Mouse (Mus musculus) testis, postnatal 10 days (tissue): ENCODE measurements around the gene Kcnh6.

Experiments used
- DNase-seq: peaks from one replicate; pipeline ENCODE4 v3.0.0; 2021; ENCODE audit warnings: low spot score

Gene Kcnh6

DNA sequence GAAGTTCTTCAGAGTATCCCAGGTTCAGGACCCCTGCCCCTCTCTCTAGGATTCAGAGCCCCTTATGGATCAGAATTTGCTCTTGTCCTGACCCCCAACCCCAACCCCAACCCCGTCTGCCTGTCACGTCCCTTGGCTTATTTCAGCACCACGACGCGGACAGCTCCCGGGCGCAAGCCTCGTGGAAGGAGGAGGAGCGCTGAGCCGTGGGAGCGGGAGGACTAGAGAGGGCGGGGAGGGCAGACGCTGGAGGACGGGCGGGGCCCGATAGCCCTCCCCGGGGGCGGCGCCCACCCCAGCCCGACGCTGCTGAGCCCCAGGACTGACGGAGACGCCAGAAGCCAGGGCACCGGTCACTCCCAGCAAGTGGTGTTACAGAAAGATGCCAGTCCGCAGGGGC is at the start of gene Kcnh6:
Gene Kcnh6 (plus strand): TSS at position 304 of the 400 bp plus-strand sequence.
- DNase-seq: peak; percentile 90

DNA sequence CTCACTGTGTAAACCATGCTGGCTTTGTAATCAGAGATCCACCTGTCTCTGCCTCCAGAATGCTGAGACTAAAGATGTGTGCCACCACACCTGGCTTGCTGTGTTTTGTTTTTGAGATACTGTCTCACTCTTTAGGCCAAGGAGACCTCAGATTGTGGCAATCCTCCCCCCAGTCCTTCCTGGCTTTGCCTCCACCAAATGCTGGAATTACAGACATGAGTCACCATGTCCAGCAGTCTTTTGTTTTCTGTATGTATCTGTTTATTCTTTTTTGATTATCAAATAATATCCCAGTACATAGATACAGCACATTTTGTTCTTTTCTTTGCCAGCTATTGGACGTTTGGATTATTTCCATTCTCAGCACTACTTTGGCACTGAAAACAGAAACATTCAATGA is 49.4 kb upstream of the Kcnh6 start:
- no peak for DNase-seq

DNA sequence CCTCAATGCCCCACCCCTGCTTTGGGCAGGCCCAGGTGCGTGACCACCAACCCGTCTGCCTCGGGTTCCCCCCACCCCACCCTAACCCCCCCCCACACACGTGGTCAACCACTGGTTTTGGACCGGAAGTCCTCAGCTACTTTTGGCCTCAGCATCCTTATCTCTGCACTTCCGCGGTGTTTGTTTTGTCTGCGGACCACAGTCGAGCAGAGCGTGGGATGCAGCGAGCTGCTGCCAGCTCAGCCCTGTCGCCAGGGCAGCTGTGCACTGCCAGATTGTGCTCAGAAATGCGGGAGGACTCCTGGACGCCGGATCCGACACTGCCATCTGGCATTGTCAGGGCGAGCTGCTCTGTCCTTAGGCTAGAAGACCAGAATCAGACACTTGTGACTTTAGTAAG is 48.6 kb upstream of the Kcnh6 start:
- peak; percentile 64 for DNase-seq

DNA sequence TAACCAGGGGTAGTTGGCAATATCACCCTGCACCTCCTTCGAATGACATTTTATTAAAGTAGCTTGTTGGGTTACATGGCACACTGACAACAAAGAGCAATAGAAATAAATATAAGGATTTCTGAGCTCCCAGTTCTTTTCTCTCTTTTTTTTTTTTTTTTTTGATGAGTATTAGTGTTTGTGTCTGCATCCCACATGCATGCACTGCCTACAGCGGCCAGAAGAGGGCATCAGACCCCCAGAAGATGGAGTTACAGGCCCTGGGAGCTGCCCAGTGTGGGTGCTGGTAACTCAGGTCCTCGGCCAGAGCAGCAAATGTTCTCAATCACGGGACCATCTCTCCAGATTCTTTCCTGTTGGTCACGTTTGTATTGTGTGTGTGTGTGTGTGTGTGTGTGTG is 43.2 kb upstream of the Kcnh6 start:
- DNase-seq: no peak

DNA sequence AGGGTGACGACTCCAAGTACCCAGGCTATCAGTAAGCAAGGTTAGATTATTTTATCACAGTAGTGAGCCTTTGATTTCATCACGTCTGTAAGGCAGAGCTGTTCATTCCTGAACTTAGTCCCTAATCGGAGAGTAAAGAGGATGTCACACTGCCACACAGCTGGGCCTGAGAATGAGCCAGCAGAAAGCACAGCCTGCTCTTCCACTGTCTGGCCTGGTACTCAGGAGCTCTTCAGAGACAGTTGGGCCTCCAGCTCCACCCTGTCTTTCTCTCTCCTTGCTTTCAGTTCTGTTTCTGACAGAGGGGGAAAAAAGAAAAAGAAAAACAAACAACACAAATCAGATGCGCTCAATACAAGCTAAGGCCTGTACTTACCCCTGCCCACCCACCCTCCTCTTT is 41.6 kb upstream of the Kcnh6 start:
- DNase-seq: no peak

DNA sequence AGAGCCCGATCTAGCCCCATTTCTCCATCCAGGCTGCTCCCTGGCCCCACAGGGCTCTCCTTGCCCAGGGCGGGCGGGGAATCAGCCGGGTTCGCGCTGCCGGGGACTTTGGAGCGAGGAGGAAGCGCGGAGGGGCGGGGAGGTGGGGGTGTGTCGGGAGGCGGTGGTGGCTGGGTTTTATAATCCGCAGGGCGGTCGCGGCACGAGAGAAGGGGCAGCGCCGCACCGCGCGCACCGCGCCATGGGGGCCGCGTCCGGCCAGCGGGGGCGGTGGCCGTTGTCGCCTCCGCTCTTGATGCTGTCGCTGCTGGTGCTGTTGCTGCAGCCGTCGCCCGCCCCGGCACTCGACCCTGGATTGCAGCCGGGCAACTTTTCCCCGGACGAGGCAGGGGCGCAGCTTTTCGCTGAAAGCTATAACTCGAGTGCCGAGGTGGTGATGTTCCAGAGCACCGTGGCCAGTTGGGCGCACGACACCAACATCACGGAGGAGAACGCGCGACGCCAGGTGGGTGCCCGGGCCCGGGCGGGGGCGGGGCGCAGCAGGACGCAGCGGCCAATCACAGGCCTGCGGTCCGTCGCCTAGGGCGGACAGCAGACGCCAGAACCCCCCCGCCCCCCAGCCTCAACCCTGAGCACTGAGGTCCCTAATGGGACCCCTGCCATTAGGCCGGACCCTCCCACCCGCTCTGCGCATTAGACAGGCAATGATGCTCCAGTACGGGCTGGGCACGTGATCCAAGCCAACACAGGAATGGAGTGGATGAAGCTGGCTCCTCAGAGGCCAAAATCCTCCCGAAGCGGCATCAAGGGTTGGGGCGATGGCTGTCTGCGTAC is 40.0 kb upstream of the Kcnh6 start, which contains the start of gene Ace:
Gene Ace (plus strand): TSS at position 205 of the 834 bp plus-strand sequence.
- DNase-seq: peak; percentile 66

DNA sequence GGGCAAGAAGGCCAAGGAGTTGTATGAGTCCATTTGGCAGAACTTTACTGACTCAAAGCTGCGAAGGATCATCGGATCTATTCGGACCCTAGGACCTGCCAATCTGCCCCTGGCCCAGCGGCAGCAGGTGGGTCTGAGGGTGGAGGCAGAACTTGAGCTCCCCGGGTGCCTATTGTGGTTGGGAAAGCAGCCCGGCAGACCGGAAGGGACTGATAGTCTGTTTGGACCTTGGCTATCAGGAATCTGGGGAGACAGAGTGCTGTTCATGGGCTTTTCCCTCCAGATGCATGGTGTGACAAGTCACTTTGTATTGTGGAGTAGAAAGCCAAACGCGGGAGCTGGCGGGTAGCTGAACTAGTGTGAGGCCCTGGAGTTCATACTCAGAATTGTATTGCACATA is 39.0 kb upstream of the Kcnh6 start:
- peak; percentile 43 for DNase-seq

DNA sequence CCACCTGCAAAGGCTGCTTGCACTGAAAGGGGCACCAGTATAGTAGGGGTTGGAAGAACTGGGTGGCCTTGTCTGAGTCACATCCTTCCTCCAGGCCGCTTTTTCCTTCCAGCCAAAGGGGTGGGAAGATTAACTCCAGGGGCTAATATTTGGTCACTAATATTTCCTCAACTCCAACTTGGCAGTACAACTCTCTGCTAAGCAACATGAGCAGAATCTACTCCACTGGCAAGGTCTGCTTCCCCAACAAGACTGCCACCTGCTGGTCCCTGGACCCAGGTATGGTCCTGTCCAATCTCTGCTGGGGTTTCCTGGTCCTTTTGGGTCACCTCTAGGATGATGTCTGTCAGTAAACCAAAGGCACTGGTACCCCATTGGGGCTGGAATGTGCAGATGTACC is 38.4 kb upstream of the Kcnh6 start:
- peak; percentile 86 for DNase-seq

DNA sequence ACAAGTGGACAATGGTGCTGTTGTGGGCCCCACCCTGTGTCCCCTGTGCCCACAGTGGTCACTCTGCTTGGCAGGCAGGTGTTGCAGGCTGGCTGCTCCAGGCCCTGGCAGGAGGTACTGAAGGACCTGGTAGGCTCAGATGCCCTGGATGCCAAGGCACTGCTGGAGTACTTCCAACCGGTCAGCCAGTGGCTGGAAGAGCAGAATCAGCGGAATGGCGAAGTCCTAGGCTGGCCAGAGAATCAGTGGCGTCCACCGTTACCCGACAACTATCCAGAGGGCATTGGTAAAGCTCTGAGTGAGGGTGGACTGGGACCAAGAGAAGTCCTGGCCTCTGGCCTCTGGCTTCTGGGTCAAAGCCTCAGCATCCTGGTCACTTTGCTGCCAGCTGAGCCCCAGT is 33.3 kb upstream of the Kcnh6 start:
- no peak for DNase-seq

DNA sequence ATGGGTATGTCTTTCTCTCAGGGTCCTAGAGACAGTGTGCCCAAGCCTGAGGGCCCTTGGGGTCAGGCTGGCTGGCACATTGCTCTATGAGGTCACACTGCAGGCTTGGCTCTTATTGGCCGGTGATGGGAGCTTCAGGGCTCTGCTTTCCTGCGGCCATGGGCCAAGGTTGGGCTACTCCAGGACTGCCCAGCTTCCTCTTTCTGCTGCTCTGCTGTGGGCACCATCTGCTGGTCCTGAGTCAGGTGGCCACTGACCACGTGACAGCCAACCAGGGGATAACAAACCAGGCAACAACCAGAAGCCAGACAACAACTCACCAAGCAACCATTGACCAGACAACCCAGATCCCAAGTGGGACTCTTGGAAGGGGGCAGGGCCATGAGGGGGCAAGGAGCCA is 32.9 kb upstream of the Kcnh6 start:
- no peak for DNase-seq

DNA sequence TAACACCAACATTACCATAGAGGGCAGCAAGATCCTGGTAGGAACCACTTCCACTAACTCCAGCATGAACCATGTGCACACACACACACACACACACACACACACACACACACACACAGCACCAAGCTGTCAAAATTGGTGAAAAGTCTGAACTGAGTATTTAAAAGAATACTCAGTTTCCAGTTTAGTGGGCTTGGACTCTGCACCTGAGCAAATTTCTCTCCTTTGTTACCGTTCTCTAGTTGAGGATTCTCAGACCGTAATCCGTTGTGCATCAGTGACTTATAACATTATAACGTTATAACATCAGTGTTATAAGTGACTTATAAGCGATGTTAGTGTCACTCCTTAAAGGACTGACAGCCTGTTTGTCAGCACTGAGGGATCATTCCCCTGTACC is 32.3 kb upstream of the Kcnh6 start:
- no peak for DNase-seq

DNA sequence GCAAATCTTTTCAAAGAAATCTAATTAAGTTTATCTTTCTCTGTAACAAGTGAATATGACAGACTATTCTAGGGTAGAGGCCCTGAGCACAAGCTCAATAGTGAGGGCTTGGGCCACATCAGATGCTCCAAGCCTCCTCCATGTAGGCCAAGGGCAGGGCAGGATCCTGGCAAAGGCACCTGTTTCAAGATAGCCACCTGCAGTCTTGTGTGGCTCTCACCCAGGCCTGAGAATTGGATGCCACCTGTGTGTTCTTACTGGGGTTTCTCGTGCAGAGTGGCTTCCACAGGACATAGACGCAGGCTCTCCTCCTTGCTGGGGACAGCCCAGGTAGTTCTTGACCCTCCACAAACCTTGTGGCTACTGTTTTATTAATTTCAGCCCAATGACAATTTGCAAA is 29.7 kb upstream of the Kcnh6 start:
- DNase-seq: no peak

DNA sequence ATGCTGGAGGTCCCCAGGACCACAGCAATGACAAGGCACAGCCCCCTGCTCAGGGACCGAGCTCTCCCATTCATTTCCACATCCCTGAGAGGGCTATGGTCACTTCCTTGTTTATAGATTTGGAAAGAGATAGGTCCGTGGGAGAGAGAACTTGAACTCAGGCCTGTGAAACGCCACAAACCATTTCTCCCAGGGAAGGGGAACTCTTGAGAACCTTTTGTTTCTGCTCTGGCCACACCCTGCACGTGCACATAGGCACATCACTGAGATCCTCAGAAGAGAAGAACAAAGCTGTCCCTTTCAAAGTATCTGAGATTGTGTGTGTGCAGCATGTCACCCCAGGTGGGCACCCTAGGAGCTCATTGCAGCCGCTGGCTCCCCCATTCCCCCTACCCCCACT is 29.3 kb upstream of the Kcnh6 start:
- no peak for DNase-seq

DNA sequence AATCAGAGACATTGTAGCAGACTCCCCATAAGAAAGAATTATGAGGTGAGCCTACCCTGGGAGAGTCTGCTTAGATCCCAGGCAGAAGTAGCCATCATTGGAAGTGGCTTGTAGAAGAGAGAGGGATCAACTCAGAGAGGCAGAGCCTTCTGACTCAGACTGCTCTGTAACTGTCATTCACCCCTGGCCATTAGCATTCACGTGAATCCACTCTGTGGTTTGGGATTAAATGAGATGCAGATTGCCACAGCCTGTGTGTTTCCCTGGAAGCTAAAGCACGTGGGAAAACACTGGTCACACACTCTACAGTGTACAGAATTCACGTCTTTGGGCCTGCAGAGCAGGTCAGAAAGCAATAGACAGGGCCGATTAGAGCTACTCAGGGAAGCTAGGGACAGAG is 23.5 kb upstream of the Kcnh6 start:
- no peak for DNase-seq

DNA sequence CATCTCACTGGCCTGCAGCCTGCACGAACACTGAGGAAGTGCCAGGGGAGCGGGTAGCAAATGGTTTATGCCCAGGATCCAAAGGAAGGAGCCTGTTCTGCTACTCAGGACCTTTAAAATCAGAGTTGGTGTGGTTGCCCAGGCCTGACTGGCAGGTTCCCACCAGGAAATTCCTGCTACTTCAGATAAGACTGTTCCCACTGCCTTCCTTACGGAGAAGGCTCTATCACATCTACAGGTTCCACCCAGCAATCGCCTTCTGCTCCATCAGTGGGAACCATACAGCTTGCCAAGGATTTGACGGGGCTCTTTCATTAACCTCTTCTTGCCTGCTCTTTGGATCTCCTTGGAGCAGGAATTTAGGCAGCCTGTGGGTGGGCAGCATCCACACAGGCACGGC is 20.5 kb upstream of the Kcnh6 start:
- DNase-seq: no peak

DNA sequence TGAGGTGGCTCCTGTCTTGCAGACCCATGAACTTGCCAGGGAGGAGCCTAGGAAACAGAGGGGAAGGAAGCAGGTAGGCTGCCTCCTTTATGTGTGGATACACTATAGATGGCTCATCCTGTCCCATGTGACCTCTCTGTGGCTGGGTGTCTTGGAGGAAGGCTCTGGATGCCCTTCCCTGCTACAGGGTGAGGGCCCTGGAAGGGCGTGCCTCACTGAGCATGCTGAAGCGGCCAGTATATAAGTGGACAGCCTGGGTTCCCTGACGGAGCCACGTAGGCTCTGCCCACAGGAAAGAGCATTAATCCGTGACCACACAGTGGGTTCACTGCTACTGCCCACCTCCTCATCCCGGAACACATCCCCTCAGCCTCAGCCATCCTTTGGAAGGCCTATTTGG is 18.5 kb upstream of the Kcnh6 start:
- DNase-seq: no peak

DNA sequence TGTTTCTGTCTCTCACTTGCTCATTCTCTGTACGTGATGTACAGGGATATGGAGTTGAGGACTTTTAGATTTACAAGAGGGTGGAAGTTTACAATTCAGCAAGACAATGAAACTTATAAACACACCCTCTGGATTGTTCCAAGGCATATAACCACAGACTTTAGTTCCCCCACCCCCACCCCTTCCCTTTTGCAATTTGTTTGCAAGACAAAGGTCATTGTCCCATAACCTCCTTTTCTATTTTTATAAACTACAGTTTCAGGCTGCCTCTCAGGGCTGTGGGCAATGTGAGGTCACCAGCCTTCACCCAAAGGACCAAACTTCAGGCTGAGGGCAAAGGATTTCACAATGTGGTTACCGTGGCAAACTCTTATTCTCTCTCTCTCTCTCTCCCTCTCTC is 17.7 kb upstream of the Kcnh6 start:
- no peak for DNase-seq

DNA sequence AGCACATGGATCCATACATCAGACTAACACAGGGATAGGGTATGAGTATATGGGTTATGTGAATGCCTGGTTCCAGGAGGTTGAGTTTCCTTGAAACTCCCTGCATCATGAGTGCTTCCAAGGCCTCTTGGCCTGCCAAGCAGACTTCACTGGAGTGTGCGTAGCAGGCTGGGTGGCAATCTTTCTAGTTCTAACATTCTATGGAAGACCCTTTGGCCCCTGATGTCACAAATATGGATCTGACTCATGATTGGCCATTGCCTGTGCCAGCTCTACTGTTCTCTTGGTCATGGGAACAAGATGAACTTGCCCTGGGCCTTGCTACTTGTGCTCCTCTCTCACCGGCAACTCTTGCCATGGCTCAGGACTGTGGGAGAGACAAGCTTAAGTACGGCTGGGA is 13.5 kb upstream of the Kcnh6 start, which contains the start of gene Ace3:
Gene Ace3 (plus strand): TSS at position 301 of the 400 bp plus-strand sequence.
- no peak for DNase-seq

DNA sequence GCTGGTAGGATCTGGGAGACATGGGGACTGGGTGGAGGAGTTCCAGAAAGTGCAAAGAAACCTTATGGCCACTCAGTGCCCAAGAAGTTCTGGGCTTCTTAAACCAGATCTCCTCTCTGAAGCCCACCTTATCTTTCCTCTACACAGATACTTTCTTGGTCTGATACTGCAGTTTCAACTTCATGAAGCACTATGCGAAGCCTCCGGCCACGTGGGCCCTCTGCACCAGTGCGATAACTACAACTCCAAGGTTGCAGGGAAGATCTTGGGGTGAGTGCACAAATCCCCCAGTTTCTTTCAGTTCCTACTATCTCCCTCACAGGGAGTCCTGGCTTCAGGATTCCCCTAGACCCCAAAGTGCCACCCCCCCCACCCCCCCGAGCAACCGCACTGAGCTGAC is 7.9 kb upstream of the Kcnh6 start:
- no peak for DNase-seq

DNA sequence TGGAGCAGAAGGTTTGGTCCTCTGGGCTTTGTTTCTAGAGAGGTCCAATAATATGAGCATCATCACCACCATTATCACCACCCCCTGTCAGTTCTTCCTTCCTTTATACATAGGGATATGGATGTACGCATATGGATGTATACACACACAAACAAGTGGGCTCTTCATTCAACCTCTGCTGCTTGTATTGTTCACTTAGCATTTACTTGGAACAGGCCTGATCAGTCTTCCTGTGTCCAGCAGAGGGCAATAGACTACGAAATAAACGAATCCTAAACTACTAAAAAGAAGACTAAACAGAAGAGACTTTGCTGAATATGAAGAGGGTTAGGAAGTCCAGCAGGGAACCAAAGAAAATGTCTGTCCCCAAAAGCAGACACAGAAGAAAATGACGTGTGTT is 6.2 kb upstream of the Kcnh6 start:
- no peak for DNase-seq

DNA sequence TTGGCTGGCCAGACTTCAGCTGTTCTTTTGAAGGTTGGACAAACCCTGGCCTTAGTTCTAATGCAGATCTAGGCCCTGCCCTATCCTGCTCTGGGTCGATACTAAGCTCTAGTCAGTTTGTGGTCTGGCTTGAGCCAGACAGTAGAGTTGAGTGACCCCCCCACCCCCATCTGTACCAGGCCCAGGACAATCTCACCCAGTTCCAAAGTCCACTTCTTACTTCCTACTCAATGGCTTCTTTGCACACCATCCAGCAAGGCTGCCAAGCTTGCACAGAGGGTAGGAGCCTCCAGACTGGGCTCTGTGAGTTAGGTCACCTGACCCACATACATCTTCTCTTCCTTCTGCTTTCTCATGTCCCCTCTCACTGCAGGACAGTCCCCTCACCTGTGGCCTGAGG is 3.3 kb upstream of the Kcnh6 start:
- no peak for DNase-seq

DNA sequence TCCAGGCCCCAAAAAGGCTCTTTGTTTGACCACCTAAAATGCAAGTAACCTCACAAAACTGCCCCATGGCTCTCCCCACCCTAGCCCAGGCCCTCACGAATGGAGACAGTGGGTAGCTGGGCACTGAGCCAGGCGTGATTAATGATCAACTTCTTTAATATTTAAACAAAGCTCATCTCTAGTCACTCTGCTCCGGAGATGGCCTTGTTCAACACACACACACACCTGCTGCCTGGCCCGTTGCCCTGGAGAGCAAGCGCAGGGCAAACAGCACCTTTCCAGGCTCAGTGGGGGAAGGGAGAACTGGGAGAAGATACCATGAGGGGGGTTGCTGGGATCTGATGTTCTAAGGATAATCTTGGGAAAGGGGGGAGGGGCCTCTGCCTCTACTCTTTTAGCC is 2.0 kb upstream of the Kcnh6 start:
- DNase-seq: no peak

DNA sequence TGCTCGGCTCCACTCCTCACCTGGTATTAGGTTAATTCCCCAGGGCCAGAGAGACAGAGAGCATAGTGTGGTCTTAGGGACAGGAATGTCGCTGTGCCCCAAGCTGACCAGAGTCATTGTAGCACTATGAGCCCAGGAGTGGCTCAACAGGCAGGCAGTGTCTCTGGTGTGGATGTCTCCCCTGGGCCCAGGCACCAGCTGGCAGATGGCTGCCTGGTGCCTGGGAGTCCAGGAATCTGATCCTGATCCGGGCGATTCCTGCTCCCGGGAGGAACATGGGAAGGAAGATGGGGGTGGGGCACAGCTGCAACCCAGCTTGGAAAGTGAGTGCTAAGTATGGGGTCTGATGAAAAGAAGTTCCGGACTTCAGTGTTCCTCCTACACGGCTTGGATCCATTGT is 4.8 kb downstream of the Kcnh6 start:
- DNase-seq: no peak

DNA sequence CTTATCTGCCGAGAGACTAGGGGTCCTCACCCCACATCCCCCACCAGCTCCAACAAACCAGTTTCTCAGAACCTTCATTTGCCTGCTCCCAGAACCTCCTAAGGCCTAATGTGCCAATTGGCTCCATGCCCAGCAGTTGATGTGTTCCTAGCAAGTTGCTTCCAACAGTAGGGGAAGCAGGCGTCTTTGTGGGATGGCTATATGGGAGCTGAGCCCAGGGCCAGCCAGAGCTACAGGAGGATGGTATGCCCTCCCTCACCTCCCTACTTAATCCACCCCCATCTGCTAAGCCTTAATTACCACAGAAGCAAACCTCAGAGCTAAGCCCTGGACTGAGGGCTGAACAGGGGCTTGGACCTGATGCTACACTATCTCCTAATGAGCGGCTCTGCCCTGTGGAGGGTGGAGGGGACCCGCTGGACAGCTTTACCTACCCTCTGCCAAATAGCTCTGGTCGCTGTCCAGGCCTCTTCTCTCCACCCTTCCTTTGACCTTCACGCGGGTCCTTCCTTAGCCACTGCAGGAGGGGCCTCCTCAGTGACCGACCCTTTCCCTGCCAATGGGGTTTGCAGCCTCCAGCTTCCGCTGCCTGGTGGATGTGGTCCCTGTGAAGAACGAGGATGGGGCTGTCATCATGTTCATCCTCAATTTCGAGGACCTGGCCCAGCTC is 5.8 kb downstream of the Kcnh6 start:
- peak; percentile 68 for DNase-seq
